Mouse (Mus musculus): ENCODE data around the gene Stk24. TPM values are rescaled to one million over a fixed set of nuclear protein-coding genes. Genes with fewer than 3 reads are reported as not detected.

The Stk24 gene
- total and polyA plus RNA-seq, 2 experiments from 2014 or later, result 15.0 to 18.7 TPM

DNA sequence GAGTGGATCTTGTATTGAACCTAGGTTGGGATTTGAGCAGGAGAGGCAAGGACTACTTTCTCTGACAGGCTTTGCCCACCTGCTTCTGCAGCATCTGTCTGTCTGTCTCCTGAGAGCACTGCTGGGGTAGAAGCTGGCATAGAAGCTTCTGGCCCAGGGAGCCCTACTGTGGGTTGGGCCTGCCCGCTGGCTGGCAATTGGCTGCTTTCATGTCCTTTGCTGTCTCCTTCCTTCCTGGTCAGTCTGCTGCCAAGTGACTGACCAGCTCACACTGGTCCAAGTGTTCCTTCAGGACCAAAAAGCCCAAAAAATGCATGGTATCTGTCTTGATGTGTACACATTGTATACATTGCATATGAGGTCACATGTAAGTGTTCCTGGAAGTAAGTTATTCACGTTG lies 115.9 kb downstream of the Stk24 start:
- H3K4me1 ChIP-seq (ENCODE audit: insufficient read depth, low read length), result no peaks in the 10 kb centered on the region
- no peak overlapping the region for H3K4me3 ChIP-seq (ENCODE audit: low read length)
- ATAC-seq (no peak), DNase-seq (ENCODE audit: low spot score) (no peak)
- H3K36me3 ChIP-seq (ENCODE audit: insufficient read depth, low read length), result peaks cover 5% of the 10 kb centered on the region; the same call in 1 of the 2 replicates
- no peak overlapping the region for H3K9ac ChIP-seq (replicated peaks; ENCODE audit: low read length)
- H3K27me3 ChIP-seq (ENCODE audit: insufficient read depth, low read length), result no peaks in the 10 kb centered on the region
- 74% methylated on average over 2 of the region's 2 CpGs for WGBS
- H3K9me3 ChIP-seq (ENCODE audit: low read length), result no peaks in the 10 kb centered on the region
- no peak for TF ChIP-seq CTCF (IDR thresholded peaks at IDR 0.05; ENCODE audit: low read depth)
- H3K27ac ChIP-seq, result 0 out of 2 replicates have a peak overlapping the region, but pooled peaks have one; percentile 11
- no peak overlapping the region for H3K4me2 ChIP-seq (ENCODE audit: low read depth, low read length)

DNA sequence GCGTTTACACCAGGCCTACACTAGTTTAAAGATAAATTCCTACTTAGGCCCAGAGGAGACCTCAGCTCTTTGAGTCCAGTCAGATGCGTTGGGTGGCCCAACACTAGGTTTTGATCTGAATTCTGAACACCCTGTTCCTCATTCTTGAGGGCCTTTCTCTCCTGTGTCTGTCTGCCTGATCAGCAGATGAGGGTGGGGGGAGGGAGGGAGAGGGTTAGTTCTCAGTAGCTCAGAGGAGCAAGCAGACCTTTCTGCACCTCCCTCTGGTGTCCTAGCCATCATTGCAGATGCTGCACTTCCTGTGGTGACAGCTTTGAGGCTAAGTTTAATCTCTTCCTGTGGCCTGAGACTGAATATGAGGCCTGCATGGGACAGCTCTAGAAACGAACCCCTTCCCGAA lies 117.2 kb downstream of the Stk24 start:
- ATAC-seq (no peak), DNase-seq (ENCODE audit: low spot score) (no peak)
- Histone ChIP-seq H3K27me3 (ENCODE audit: insufficient read depth, low read length) (no peaks in the 10 kb centered on the region), H3K4me3 (ENCODE audit: low read length) (no peak overlapping the region), H3K36me3 (ENCODE audit: insufficient read depth, low read length) (peaks cover 5% of the 10 kb centered on the region; the same call in 1 of the 2 replicates), H3K4me2 (ENCODE audit: low read depth, low read length) (no peak overlapping the region), H3K27ac (no peak overlapping the region), H3K9ac (replicated peaks; ENCODE audit: low read length) (no peak overlapping the region), H3K4me1 (ENCODE audit: insufficient read depth, low read length) (no peaks in the 10 kb centered on the region), H3K9me3 (ENCODE audit: low read length) (no peaks in the 10 kb centered on the region)
- 0 out of 2 replicates have a peak, but pooled peaks have one; percentile 7 for TF ChIP-seq CTCF (IDR thresholded peaks at IDR 0.05; ENCODE audit: low read depth)
- 70% methylated on average over 4 of the region's 4 CpGs for WGBS

GRCm38 (mm10) chr14:121261229-121261879 lies 118.5 kb downstream of the Stk24 start:
- 55% methylated on average over 5 of the region's 5 CpGs for WGBS
- no peak overlapping the region for H3K9ac ChIP-seq (replicated peaks; ENCODE audit: low read length)
- no peak for TF ChIP-seq CTCF (IDR thresholded peaks at IDR 0.05; ENCODE audit: low read depth)

DNA sequence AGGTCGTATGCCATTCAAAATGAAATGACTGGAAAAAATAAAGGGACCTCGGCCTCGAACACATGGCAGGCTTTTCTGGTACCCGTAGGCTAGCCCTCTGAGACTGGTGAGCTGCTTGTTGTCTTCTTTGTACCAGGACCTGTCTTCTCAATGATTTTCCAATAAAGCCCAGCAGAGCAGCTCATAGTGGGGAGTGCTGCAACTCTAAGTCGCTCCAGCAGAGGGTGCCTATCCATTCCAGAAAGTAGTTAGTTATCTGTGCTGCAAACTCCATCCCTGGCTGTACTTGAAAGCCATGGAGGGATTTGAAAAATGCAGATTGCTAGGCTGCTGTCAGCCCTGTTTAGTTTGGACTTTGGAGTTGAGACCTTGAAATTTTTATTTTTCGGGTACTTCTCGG lies 120.0 kb downstream of the Stk24 start:
- peak overlapping the region; percentile 41; the same call in 1 of the 2 replicates for H3K27ac ChIP-seq
- H3K4me3 ChIP-seq (ENCODE audit: low read length), result no peak overlapping the region
- H3K4me1 ChIP-seq (ENCODE audit: insufficient read depth, low read length), result no peaks in the 10 kb centered on the region
- DNase-seq (ENCODE audit: low spot score) (peak; percentile 83), ATAC-seq (peak; percentile 72)
- WGBS, result 43% methylated on average over 7 of the region's 7 CpGs
- peak; percentile 82 for TF ChIP-seq CTCF (IDR thresholded peaks at IDR 0.05; ENCODE audit: low read depth)
- no peak overlapping the region for H3K9ac ChIP-seq (replicated peaks; ENCODE audit: low read length)
- no peaks in the 10 kb centered on the region for H3K9me3 ChIP-seq (ENCODE audit: low read length)
- H3K4me2 ChIP-seq (ENCODE audit: low read depth, low read length), result no peak overlapping the region
- peaks cover 18% of the 10 kb centered on the region; the same call in 1 of the 2 replicates for H3K36me3 ChIP-seq (ENCODE audit: insufficient read depth, low read length)
- H3K27me3 ChIP-seq (ENCODE audit: insufficient read depth, low read length), result no peaks in the 10 kb centered on the region

More at GRCm38 (mm10) chr14:121261229-121261879, 118.5 kb downstream of the Stk24 start:
- Histone ChIP-seq H3K4me3 (ENCODE audit: low read length) (no peak overlapping the region), H3K9me3 (ENCODE audit: low read length) (no peaks in the 10 kb centered on the region), H3K27me3 (ENCODE audit: insufficient read depth, low read length) (no peaks in the 10 kb centered on the region), H3K4me2 (ENCODE audit: low read depth, low read length) (no peak overlapping the region), H3K4me1 (ENCODE audit: insufficient read depth, low read length) (no peaks in the 10 kb centered on the region), H3K36me3 (ENCODE audit: insufficient read depth, low read length) (peaks cover 10% of the 10 kb centered on the region; the same call in 1 of the 2 replicates), H3K27ac (no peak overlapping the region)
- DNase-seq (ENCODE audit: low spot score), result no peak
- ATAC-seq, result no peak

- peak; percentile 25; the same call in 1 of the 2 replicates for ATAC-seq
- 53% methylated on average over 11 of the region's 11 CpGs for WGBS
- Histone ChIP-seq H3K36me3 (ENCODE audit: insufficient read depth, low read length) (peaks cover 18% of the 10 kb centered on the region; the same call in 1 of the 2 replicates), H3K4me2 (ENCODE audit: low read depth, low read length) (no peak overlapping the region), H3K9me3 (ENCODE audit: low read length) (no peaks in the 10 kb centered on the region), H3K4me3 (ENCODE audit: low read length) (no peak overlapping the region), H3K27ac (peak overlapping the region; percentile 41), H3K27me3 (ENCODE audit: insufficient read depth, low read length) (no peaks in the 10 kb centered on the region), H3K9ac (replicated peaks; ENCODE audit: low read length) (no peak overlapping the region), H3K4me1 (ENCODE audit: insufficient read depth, low read length) (no peaks in the 10 kb centered on the region)
- DNase-seq (ENCODE audit: low spot score), result no peak
- no peak for TF ChIP-seq CTCF (IDR thresholded peaks at IDR 0.05; ENCODE audit: low read depth)
These were observed 120.5 kb downstream of the Stk24 start for GRCm38 (mm10) chr14:121259332-121259731.

DNA sequence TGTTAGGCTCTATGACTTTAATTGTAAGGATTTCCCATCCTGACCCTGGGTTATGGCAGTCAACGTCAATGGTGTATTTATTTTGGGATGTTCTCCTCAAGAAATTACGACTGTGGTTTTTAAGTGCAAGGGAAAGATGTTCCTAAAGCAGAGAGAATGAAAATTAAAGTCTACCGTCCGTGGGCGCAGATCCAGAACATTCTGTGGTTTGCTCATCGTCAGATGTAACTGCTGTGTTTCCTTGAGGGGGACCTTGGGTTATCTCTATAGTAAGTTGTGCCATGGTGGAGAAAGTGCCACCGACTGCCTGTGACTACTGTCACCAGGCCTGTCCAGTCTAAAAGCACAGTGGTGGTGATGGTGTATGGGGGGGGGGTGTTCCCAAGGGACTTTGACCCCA lies 122.9 kb downstream of the Stk24 start:
- 94% methylated on average over 7 of the region's 7 CpGs for WGBS
- Histone ChIP-seq H3K4me2 (ENCODE audit: low read depth, low read length) (no peak overlapping the region), H3K4me3 (ENCODE audit: low read length) (no peak overlapping the region), H3K27ac (no peak overlapping the region), H3K4me1 (ENCODE audit: insufficient read depth, low read length) (no peaks in the 10 kb centered on the region), H3K9me3 (ENCODE audit: low read length) (no peaks in the 10 kb centered on the region), H3K36me3 (ENCODE audit: insufficient read depth, low read length) (peaks cover 13% of the 10 kb centered on the region; the same call in 1 of the 2 replicates), H3K27me3 (ENCODE audit: insufficient read depth, low read length) (no peaks in the 10 kb centered on the region), H3K9ac (replicated peaks; ENCODE audit: low read length) (no peak overlapping the region)
- ATAC-seq (no peak), DNase-seq (ENCODE audit: low spot score) (no peak)
- TF ChIP-seq CTCF (IDR thresholded peaks at IDR 0.05; ENCODE audit: low read depth), result no peak

- H3K9me3 ChIP-seq (ENCODE audit: low read length), result no peaks in the 10 kb centered on the region
- no peak for DNase-seq (ENCODE audit: low spot score)
- no peak for ATAC-seq
These were observed 124.3 kb downstream of the Stk24 start for GRCm38 (mm10) chr14:121255469-121255868.

More at GRCm38 (mm10) chr14:121255469-121255868, 124.3 kb downstream of the Stk24 start:
- 84% methylated on average over 13 of the region's 13 CpGs for WGBS
- peaks cover 13% of the 10 kb centered on the region; the same call in 1 of the 2 replicates for H3K36me3 ChIP-seq (ENCODE audit: insufficient read depth, low read length)
- H3K4me1 ChIP-seq (ENCODE audit: insufficient read depth, low read length), result no peaks in the 10 kb centered on the region
- no peak overlapping the region for H3K27ac ChIP-seq
- no peak overlapping the region for H3K4me3 ChIP-seq (ENCODE audit: low read length)
- H3K27me3 ChIP-seq (ENCODE audit: insufficient read depth, low read length), result no peaks in the 10 kb centered on the region
- no peak for TF ChIP-seq CTCF (IDR thresholded peaks at IDR 0.05; ENCODE audit: low read depth)
- no peak overlapping the region for H3K9ac ChIP-seq (replicated peaks; ENCODE audit: low read length)
- H3K4me2 ChIP-seq (ENCODE audit: low read depth, low read length), result no peak overlapping the region

All from hindbrain, postnatal 0 days (tissue).